Comparison of ENCODE assay signal across 14 mouse cellular contexts in the genomic region with DNA sequence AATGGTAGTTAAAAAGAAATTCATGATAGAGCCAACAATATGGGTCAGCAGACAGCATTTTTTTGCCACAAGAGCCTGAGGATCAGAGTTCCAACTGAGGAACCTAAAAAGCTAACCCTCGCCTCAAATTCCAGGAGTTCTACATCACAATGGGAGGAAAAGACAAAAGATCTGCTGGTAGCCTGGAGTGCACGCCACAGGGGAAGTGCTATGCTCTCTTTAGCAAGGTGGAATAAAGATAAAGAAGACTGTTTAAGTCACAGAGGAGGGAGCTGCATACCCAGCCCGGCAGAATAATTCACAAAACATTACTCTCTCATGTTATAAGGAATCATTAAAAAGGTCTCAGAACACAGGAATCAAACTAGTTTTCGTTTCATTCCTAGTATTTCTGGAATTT.
"Had no signal": no experiment of that assay in that cellular context is flagged by ENCODE, and none has a peak within 500 bp of the region (broad histone marks: within the 10 kb centered on the region; RNA-seq: fewer than 3 reads in every experiment).

No protein-coding gene starts in this region.

- H3K9me3 ChIP-seq: kidney, embryonic 15.5 days; limb, embryonic 15.5 days; liver, embryonic 15.5 days; midbrain, embryonic 12.5 days; neural tube, embryonic 15.5 days had no signal

- H3K36me3 ChIP-seq: kidney, embryonic 15.5 days; limb, embryonic 15.5 days; liver, embryonic 15.5 days; midbrain, embryonic 12.5 days; neural tube, embryonic 15.5 days had no signal

- H3K4me3 ChIP-seq: kidney, embryonic 15.5 days; limb, embryonic 15.5 days; liver, embryonic 15.5 days; midbrain, embryonic 12.5 days; myocyte; neural tube, embryonic 15.5 days had no signal

- DNase-seq: kidney, adult 2 months; kidney, postnatal 14 days; layer of hippocampus, postnatal 36 days; lung, embryonic 14.5 days; lung, postnatal 10 days; lung, postnatal 4 days; right cerebral cortex, adult 18-20 months had no signal

- H3K9ac ChIP-seq: kidney, embryonic 15.5 days; limb, embryonic 15.5 days; liver, embryonic 15.5 days; lung, embryonic 14.5 days; neural tube, embryonic 15.5 days had no signal

- H3K4me1 ChIP-seq: liver, embryonic 15.5 days had no signal

- H3K4me2 ChIP-seq: kidney, embryonic 15.5 days; limb, embryonic 15.5 days; neural tube, embryonic 15.5 days had no signal

- H3K27me3 ChIP-seq: kidney, embryonic 15.5 days; limb, embryonic 15.5 days; liver, embryonic 15.5 days; midbrain, embryonic 12.5 days; neural tube, embryonic 15.5 days had no signal

- H3K27ac ChIP-seq: kidney, embryonic 15.5 days; limb, embryonic 15.5 days; liver, embryonic 15.5 days; midbrain, embryonic 12.5 days; neural tube, embryonic 15.5 days; stomach, postnatal 0 days had no signal
